Mouse (Mus musculus) C2C12 (cell line): ENCODE results near the gene Itgad.

ENCODE experiments used
- CTCF ChIP-seq: IDR thresholded peaks from one replicate; pipeline ENCODE4 v1.5.1; 2011; ENCODE audit not compliant: control insufficient read depth, insufficient read depth, insufficient read length
- FOSL1 ChIP-seq: IDR thresholded peaks from one replicate; pipeline ENCODE4 v1.8.0; 2011; ENCODE audit warnings: mild to moderate bottlenecking, low read length; ENCODE audit not compliant: poor library complexity, insufficient read depth, severe bottlenecking

DNA sequence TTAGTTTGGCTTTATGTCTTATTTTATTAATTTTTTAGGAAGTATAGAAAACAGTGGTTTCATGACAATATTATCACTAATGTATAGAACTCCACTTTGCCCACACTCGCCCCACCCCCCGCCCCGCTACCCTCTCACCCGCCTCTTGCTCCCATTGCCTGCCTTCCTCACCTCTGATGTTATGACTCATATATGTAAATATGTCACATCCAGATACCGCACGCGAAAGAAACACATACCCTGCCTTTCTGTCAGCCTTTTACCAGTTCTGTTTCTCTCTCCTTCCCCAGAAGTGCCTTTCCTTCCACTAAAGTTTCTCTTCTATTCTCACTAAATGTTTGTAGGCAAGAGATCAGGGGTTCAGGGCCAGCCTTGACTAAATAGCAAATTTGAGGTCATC lies 12.2 kb downstream of the Itgad start:
- TF ChIP-seq CTCF: no peak
- TF ChIP-seq FOSL1: no peak
